Mouse (Mus musculus) embryonic stem cell, embryonic (primary cell): Measurements from ENCODE around the gene Ccdc51.

Experiments used
- CTCF ChIA-PET, 4 experiments: fragments of 300-600 bp in 2 of 4; fragments of 350-600 bp in 2 of 4; sonication (Branson Sonifier 250); formaldehyde crosslinking; loops; one replicate each; lab custom pipeline; 2022; ENCODE audit warnings: inconsistent platforms in 2 of 4; lab: Charles Lee
- POLR2A ChIA-PET, 4 experiments: fragments of 300-600 bp in 2 of 4; fragments of 350-600 bp in 2 of 4; sonication (Branson Sonifier 250); formaldehyde crosslinking; loops; one replicate each; lab custom pipeline; 2022; ENCODE audit warnings: antibody characterized with exemption in 4 of 4, inconsistent platforms in 1 of 4; lab: Charles Lee

The Ccdc51 gene

DNA sequence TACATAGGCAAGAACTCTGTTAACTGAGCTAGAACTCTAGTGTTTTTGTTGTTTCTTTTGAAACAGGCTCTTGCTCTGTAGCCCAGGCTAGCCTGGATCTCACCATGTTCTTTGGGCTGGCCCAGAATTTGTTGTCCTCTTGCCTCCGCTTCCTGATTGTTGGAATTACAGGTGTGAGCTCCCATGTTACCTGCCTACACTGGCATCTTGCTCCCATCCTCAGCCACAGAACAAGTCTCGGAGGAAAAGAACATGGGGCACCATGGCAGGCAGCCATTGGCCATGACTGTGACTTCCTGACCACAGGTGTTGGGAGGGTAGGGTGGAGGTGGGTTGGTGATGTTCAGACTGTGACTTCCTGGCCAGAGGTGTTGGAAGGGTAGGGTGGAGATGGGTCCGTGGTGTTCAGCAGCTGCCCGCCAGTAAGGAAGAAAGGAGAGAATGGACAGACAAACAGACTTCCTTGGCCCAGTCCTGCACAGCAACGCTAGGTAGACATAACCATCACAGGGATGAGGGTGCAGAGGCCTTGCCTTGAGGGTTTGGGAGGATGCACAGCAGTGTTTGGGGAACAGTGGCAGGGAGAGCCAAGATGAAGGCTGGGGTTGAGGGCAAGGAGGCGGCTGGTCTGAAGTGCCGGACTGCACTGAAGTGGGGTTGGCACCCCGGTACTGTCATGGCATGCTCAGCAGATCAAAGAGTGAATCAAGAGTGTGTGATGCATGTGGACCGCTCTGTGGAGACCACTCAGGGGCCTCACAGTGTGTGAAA, 29.6 kb upstream of the Ccdc51 start:
- CTCF ChIA-PET, result interaction anchor here in 1 of 4 experiments (0.6 kb wide), 1 partner anchor 29 kb away, joined by 4 read pairs; no protein-coding TSS in a partner anchor
- POLR2A ChIA-PET, result interaction anchor here in 3 of 4 experiments (0.5 to 1.7 kb wide), 12 partner anchors 10 to 221 kb away, joined by 3 to 9 read pairs (median 4); partner anchors contain the start of genes Shisa5 (in 2 of the 3), Atrip (in 1 of the 3) and Pfkfb4 (in 1 of the 3)

GRCm38 (mm10) chr9:109053366-109053765, 28.9 kb upstream of the Ccdc51 start:
- POLR2A ChIA-PET, result interaction anchor here in 3 of 4 experiments (0.6 to 1.6 kb wide), 5 partner anchors 12 to 1464 kb away, joined by 3 to 9 read pairs (median 4); no protein-coding TSS in a partner anchor
- CTCF ChIA-PET, result no interaction called here

DNA sequence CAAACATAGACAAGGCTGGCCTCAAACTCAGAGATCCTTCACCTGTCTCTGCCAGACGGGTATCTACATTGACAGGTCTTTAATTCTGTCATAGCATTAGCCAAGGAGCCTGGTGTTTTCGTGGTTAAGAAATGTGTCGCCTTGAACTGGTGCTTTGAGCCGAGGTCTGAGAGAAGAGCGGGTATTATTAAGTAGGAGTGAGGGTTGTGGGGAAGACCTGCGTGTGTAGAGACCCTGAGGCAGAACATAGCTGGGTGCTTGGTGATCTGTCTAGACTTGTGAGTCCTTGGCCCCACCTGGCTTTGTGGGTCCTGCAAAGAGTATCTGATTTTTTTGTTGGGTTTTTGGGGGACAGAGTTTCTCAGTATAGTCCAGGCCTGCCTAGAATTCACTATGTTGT, 28.4 kb upstream of the Ccdc51 start:
- POLR2A ChIA-PET, result interaction anchor here in 3 of 4 experiments (0.6 to 1.6 kb wide), 6 partner anchors 12 to 1464 kb away, joined by 3 to 6 read pairs (median 4); partner anchors contain the start of gene Atrip (in 1 of the 3)
- CTCF ChIA-PET, result no interaction called here

DNA sequence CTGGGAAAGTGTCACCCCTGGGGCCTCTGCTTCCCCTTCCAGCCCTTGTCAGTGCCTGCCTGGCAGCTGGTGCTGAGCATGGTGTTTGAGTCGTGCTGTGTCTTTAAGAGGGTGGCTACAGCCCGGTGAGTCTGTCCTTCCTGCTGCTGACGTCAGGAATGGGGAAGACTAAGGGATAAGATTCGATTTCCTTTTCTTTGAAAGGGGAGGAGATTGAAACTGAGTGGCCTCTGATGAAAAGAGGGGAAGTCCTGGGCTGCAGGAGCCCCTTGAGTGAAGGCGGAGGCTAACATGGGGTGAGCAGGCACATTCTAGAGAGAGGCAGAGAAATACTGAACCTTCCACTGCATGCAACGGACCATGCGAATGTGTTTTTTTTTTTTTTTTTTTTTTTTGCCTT, 27.6 kb upstream of the Ccdc51 start:
- ChIA-PET CTCF (interaction anchor here in 1 of 4 experiments (0.6 kb wide), 1 partner anchor 10 kb away, joined by 4 read pairs; no protein-coding TSS in a partner anchor), POLR2A (interaction anchor here in 1 of 4 experiments (1.1 to 1.3 kb wide), 3 partner anchors 17 to 33 kb away, joined by 3 to 6 read pairs (median 3); partner anchors contain the start of gene Atrip)

- ChIA-PET POLR2A (interaction anchor here in 1 of 4 experiments (1.1 kb wide), 1 partner anchor 32 kb away, joined by 3 read pairs; no protein-coding TSS in a partner anchor), CTCF (interaction anchor here in 1 of 4 experiments (0.6 kb wide), 1 partner anchor 10 kb away, joined by 4 read pairs; no protein-coding TSS in a partner anchor)
Observed at GRCm38 (mm10) chr9:109055271-109056030, 26.8 kb upstream of the Ccdc51 start.

GRCm38 (mm10) chr9:109056081-109056690, 26.1 kb upstream of the Ccdc51 start:
- ChIA-PET POLR2A (no interaction called here), CTCF (interaction anchor here in 1 of 4 experiments (0.5 kb wide), 1 partner anchor 812 kb away, joined by 3 read pairs; no protein-coding TSS in a partner anchor)

DNA sequence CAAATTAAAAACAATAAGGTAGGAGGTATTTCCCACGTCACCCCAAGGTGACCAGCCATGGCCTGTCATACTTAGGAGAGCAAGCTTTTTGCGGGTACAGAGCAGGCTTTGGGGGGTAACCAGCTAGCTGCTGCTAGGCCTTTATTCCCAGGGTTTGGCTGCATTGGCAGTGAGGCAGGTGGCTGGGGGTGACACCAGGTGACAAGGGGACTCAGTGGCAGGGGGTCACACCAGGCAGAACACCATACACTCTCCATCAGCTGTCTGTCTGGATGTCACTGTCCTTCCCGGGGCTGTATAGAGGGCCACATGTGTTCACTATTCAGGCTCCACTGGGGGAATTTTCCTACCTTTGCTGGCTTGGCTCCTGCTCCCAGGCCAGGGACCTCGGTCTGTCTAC, 25.4 kb upstream of the Ccdc51 start:
- CTCF ChIA-PET, result interaction anchor here in 1 of 4 experiments (0.5 kb wide), 1 partner anchor 65 kb away, joined by 3 read pairs; no protein-coding TSS in a partner anchor
- POLR2A ChIA-PET, result interaction anchor here in 1 of 4 experiments (5.1 kb wide), 1 partner anchor 18 kb away, joined by 31 read pairs; the partner anchor contains the start of gene Atrip

DNA sequence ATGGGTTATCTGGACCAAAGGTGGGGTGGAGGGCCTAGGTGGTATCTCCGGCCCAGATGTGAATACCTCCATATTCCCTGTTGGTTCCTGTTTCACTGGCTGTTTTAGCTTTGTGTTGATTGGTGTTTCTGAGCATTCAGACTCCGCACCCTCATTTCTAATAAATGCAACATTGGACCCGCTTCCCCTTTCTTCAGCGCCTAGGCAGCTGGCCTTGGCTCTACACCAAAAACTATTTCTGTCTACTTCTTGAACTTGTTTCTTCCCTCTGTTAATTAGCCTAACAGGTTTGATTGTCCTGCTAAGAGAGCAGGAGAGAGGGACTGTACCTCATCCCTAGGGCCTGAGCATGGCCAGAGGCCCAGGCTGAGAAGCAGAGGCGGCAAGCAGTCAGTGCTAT, 24.8 kb upstream of the Ccdc51 start:
- ChIA-PET POLR2A (interaction anchor here in 2 of 4 experiments (0.9 to 5.1 kb wide), 4 partner anchors 9 to 30 kb away, joined by 3 to 57 read pairs (median 24); partner anchors contain the start of gene Atrip (in 2 of the 2)), CTCF (interaction anchor here in 1 of 4 experiments (1.1 kb wide), 1 partner anchor 46 kb away, joined by 3 read pairs; no protein-coding TSS in a partner anchor)

DNA sequence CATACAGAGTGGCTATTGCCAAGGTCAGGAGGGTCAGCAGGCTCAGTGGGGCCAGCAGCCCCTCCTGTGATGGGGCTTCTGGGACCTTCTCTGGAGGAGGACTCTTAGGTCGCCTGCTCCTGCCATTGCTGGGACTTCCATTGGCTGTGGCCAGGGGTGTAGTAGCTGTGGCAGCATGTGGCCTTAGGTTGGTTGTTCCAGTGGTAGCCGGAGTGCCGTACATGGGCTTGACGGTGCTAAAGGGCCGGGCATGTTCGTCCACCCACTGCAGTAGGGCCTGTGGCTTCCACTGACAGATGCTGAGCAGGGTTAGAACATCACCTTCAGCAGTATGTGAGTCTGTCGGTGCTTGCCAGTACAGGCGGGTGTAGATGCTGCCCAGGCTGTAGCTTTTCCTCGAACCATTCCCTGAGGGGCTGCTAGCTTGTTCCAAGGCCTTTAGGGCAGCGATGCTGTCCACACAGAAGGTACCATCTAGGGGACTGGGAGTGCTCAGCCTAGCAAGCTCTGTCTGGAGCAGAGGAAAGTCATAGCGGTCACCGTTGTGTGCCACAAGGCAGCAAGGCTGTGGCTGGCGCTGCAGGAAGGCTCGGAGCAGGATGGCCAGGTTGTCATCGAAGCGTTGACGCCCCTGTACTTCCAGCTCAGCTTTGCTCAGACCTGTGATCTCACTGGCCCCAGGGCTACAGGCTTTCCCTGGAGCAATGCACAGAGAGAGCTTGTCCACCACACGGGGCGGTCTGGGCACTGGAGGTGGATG, 24.1 kb upstream of the Ccdc51 start:
- POLR2A ChIA-PET, result interaction anchor here in 3 of 4 experiments (0.8 to 5.1 kb wide), 17 partner anchors 8 to 69 kb away, joined by 3 to 57 read pairs (median 4); partner anchors contain the start of genes Atrip (in 2 of the 3), Ccdc51 (in 1 of the 3), Shisa5 (in 1 of the 3) and Tma7 (in 1 of the 3)

GRCm38 (mm10) chr9:109059136-109059903, 23.0 kb upstream of the Ccdc51 start, which contains the start of gene Trex1:
TSS of gene Trex1 (minus strand) at chr9:109059734.
- CTCF ChIA-PET, result interaction anchor here (0.5 to 3.1 kb wide), 48 partner anchors 9 to 894 kb away, joined by 3 to 18 read pairs (median 3); partner anchors contain the start of genes Atrip (in 4 of the 4), Shisa5 (in 2 of the 4) and Celsr3 (in 1 of the 4)
- POLR2A ChIA-PET, result interaction anchor here in 3 of 4 experiments (0.6 to 5.1 kb wide), 39 partner anchors 9 to 818 kb away, joined by 3 to 57 read pairs (median 4); partner anchors contain the start of genes Atrip (in 3 of the 3), Ccdc51 (in 2 of the 3), Shisa5 (in 2 of the 3) and Tma7 (in 2 of the 3)

More for the DNA sequence above, 24.1 kb upstream of the Ccdc51 start:
- CTCF ChIA-PET, result interaction anchor here in 3 of 4 experiments (0.7 to 3.1 kb wide), 8 partner anchors 11 to 58 kb away, joined by 3 to 18 read pairs (median 5); partner anchors contain the start of gene Atrip (in 1 of the 3)

- POLR2A ChIA-PET, result interaction anchor here in 3 of 4 experiments (0.6 to 5.1 kb wide), 35 partner anchors 9 to 71 kb away, joined by 3 to 57 read pairs (median 5); partner anchors contain the start of genes Atrip (in 3 of the 3), Ccdc51 (in 2 of the 3), Pfkfb4 (in 2 of the 3) and Shisa5 (in 2 of the 3)
- CTCF ChIA-PET, result interaction anchor here (0.5 to 3.1 kb wide), 37 partner anchors 8 to 858 kb away, joined by 3 to 18 read pairs (median 4); partner anchors contain the start of genes Atrip (in 3 of the 4), Shisa5 (in 2 of the 4) and Celsr3 (in 1 of the 4)
Observed at GRCm38 (mm10) chr9:109060184-109060897, 22.0 kb upstream of the Ccdc51 start.

GRCm38 (mm10) chr9:109060898-109061295, 21.4 kb upstream of the Ccdc51 start:
- POLR2A ChIA-PET, result interaction anchor here in 3 of 4 experiments (0.5 to 5.1 kb wide), 13 partner anchors 8 to 69 kb away, joined by 3 to 57 read pairs (median 5); partner anchors contain the start of genes Atrip (in 3 of the 3) and Pfkfb4 (in 1 of the 3)
- CTCF ChIA-PET, result interaction anchor here in 2 of 4 experiments (1.3 to 3.1 kb wide), 5 partner anchors 12 to 228 kb away, joined by 3 to 18 read pairs (median 4); partner anchors contain the start of gene Shisa5 (in 1 of the 2)

- POLR2A ChIA-PET, result interaction anchor here in 3 of 4 experiments (0.7 to 2.0 kb wide), 13 partner anchors 8 to 882 kb away, joined by 3 to 12 read pairs (median 3); partner anchors contain the start of genes Ccdc51 (in 1 of the 3), Tma7 (in 1 of the 3) and Trex1 (in 1 of the 3)
- CTCF ChIA-PET, result interaction anchor here in 2 of 4 experiments (0.7 to 1.1 kb wide), 4 partner anchors 9 to 1004 kb away, joined by 3 to 10 read pairs (median 4); partner anchors contain the start of genes Pfkfb4 (in 1 of the 2) and Trex1 (in 1 of the 2)
Observed at GRCm38 (mm10) chr9:109068095-109068735, 14.1 kb upstream of the Ccdc51 start.
